Mouse (Mus musculus) embryonic stem cell, embryonic (primary cell): ENCODE results near the gene CN725425.

Source experiments
- CTCF ChIA-PET, 4 experiments: fragments of 300-600 bp in 2 of 4; fragments of 350-600 bp in 2 of 4; sonication (Branson Sonifier 250); formaldehyde crosslinking; loops; one replicate each; lab custom pipeline; 2022; ENCODE audit warnings: inconsistent platforms in 2 of 4; lab: Charles Lee
- POLR2A ChIA-PET, 4 experiments: fragments of 300-600 bp in 2 of 4; fragments of 350-600 bp in 2 of 4; sonication (Branson Sonifier 250); formaldehyde crosslinking; loops; one replicate each; lab custom pipeline; 2022; ENCODE audit warnings: antibody characterized with exemption in 4 of 4, inconsistent platforms in 1 of 4; lab: Charles Lee

The CN725425 gene

DNA sequence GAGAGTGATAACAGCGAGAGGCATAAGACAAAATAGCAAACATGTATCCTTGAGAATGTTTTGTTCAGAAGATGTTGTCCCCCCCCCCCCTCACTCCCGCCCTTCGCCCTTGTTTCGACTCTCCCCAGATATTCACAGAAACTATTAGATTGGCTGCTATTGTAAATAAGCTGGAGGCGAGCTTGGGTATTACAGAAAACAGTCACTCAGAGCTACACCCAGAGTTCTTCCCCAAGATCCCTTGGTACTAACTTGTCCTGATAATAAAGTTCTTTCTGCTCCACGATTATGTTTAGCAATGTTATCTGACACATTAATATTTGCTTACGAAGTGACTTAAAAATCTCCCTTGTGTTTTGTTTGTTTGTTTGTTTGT, 7.1 kb upstream of the CN725425 start:
- POLR2A ChIA-PET = interaction anchor here in 1 of 4 experiments (0.6 kb wide), 1 partner anchor 21 kb away, joined by 6 read pairs; no protein-coding TSS in a partner anchor
- CTCF ChIA-PET = interaction anchor here in 1 of 4 experiments (0.6 kb wide), 2 partner anchors 145 to 184 kb away, joined by 3 to 5 read pairs; no protein-coding TSS in a partner anchor

DNA sequence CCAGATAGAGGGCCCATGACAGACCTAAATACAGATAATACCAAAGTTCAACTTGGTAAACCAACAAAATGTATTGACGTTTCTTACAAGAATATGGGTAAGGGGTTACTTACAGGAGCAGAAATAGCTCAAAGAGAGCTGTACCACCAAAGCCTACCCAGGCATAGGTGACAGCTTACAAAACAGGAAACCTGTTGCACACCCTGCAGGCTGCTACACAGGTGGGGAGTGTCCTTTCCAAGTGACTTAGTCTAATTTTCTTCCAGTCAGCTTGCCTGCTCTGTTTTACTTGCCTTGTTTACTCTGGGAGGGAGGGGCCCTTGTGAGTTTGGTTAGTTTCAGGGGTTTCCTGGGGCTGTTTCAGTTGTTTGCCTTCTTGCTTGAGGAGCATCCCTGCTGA, 1.5 kb downstream of the CN725425 start:
- ChIA-PET CTCF (no interaction called here), POLR2A (no interaction called here)

DNA sequence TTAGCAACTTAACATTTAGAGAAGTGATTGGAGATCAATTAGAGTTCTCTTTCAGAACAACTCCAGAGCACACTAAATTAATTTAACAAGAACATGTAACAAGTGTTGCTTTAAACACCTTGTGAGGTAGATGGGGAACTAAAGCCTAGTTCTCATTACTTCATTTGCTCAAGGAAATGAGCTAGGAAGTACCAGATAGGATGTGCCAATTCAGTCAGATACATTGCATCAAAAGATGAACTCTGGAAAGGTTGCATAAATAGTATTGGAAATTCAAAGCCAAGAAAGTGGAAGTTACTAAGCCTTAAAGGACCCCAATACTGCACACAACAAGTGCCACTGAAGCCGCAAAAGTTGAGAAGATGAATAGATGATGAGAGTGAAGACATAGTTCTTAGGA, 3.2 kb downstream of the CN725425 start:
- ChIA-PET POLR2A (no interaction called here), CTCF (no interaction called here)

DNA sequence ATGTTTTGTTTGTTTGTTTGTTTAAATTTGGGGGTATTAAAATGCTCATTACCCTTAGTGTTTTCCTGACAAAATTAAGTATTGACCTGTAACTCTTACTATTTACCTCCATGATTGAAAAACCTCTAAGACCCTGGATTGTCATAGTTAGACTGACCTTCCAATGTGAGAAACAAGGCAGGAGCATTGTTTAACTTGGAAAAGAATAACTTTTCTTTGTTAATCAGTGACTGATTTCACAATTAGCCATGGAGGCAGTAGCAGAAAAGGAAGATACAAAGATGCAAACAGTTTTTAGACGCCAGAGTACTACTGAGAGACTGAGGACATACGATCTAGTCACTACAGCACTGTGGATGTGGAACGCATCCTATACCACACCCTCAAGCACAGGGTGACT, 4.2 kb downstream of the CN725425 start:
- CTCF ChIA-PET = no interaction called here
- POLR2A ChIA-PET = no interaction called here

DNA sequence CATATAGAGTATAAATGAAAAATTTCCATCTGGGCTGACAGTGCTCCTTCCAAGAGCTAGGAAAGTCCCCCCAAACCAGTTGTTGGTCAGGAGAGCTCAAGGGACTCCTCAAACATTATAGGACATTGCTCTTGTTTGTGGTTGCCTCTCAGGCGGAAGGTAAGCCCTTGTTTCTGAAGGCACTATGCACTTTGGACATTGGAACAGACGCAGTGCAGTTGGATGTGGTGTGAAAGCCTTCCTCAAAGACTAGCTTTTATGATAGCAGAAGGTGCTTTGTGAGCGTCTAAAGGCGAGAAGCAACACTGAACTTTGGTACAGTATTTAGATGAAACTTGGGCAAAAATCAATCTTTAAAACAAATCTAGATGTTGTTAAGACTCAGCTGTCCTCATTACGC, 7.2 kb downstream of the CN725425 start:
- CTCF ChIA-PET = no interaction called here
- POLR2A ChIA-PET = no interaction called here

DNA sequence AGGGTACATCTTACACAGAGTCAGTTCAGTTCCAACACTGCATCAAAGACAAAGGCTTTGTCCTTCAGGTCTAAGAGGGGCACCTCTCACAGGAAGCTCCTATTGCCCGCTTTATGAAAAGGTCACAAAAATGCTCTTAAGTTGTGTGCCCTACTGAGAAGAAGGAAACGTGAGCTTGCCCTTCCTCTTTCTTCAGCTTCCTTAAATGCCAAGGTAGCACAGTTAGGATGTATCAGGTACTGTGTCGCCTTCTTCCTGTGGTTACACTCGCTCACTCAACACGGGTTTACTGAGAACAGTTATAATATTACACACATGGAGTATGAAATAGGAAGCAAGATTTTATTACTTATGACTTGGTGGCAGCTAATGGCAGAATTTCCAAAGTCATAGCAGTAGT, 38.0 kb downstream of the CN725425 start:
- CTCF ChIA-PET = interaction anchor here in 1 of 4 experiments (0.6 kb wide), 1 partner anchor 15 kb away, joined by 6 read pairs; no protein-coding TSS in a partner anchor
- POLR2A ChIA-PET = no interaction called here

- ChIA-PET POLR2A (interaction anchor here in 1 of 4 experiments (0.7 kb wide), 1 partner anchor 32 kb away, joined by 3 read pairs; no protein-coding TSS in a partner anchor), CTCF (no interaction called here)
Measured at GRCm38 (mm10) chr15:91240683-91241335, 41.5 kb downstream of the CN725425 start.

GRCm38 (mm10) chr15:91250815-91251214, 51.5 kb downstream of the CN725425 start:
- ChIA-PET POLR2A (no interaction called here), CTCF (interaction anchor here in 2 of 4 experiments (0.6 to 1.4 kb wide), 4 partner anchors 40 to 324 kb away, joined by 3 to 9 read pairs (median 4); no protein-coding TSS in a partner anchor)

DNA sequence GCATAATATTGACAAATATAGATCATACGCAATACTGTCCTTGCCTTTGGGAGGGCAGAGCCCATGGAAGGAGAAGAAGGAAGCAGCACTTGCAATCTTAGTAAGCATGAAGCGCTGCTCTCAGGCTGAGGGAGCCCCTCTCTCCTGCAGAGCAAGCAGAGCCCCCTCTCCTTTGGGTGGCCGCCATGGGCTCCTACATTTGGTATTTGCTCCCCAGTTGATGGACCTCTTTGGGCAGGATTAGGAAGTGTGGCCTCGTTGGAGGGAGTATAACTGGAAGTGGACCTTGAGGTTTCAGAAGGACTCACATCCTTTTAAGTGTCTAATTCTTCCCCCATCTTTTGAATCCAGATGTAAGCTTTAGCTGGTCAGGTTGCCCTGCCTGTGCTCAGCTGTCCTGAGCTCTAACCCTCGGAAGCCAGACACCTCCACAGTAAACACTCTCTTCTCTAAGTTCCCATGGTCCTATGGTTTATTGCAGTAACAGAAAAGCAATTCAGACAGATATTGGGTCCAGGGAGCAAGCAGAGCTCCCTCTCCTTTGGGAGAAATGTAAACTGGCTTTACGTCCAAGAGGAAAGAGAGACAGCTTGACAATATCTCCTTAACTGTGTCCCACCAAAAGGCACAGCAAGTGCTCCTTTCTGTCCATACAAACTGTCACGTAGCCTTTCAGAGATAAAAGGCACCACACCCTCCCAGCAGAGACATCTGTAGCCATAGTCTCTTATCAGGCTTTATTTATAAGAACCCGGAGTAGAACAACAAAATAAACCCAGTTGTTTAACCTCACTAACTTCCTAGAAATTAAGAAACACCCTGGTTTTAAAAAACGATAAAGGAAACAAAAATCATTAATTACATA, 52.5 kb downstream of the CN725425 start:
- ChIA-PET POLR2A (interaction anchor here in 1 of 4 experiments (0.6 kb wide), 1 partner anchor 139 kb away, joined by 5 read pairs; no protein-coding TSS in a partner anchor), CTCF (interaction anchor here in 2 of 4 experiments (0.6 to 1.4 kb wide), 4 partner anchors 39 to 323 kb away, joined by 3 to 9 read pairs (median 4); no protein-coding TSS in a partner anchor)

GRCm38 (mm10) chr15:91252956-91253355, 53.7 kb downstream of the CN725425 start:
- ChIA-PET POLR2A (no interaction called here), CTCF (interaction anchor here (0.6 to 1.6 kb wide), 10 partner anchors 16 to 1986 kb away, joined by 3 to 8 read pairs (median 4); no protein-coding TSS in a partner anchor)

- ChIA-PET POLR2A (interaction anchor here in 1 of 4 experiments (0.6 kb wide), 2 partner anchors 459 to 1899 kb away, joined by 3 read pairs; no protein-coding TSS in a partner anchor), CTCF (no interaction called here)
Measured at GRCm38 (mm10) chr15:91255308-91255707, 56.0 kb downstream of the CN725425 start.

GRCm38 (mm10) chr15:91257140-91257539, 57.8 kb downstream of the CN725425 start:
- CTCF ChIA-PET = no interaction called here
- POLR2A ChIA-PET = no interaction called here

DNA sequence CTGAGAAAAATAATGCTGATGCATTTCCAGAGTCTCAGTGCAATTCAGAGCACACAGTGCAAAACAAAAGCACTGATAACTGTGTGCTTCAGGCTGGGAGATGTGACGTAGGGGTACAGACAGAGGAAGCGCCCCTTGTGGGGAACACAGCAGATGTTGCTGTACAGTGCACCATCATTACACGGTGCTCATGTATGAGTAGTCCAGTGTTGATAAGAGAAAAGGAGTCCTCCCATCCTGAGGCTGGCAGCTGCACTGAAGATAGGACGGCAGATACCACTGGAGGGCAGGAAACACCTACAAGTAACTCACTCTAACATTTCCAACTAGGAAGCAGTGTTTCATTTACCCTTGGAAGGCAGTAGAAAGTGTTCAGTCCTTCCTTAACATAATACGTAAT, 61.3 kb downstream of the CN725425 start:
- CTCF ChIA-PET = no interaction called here
- POLR2A ChIA-PET = no interaction called here

DNA sequence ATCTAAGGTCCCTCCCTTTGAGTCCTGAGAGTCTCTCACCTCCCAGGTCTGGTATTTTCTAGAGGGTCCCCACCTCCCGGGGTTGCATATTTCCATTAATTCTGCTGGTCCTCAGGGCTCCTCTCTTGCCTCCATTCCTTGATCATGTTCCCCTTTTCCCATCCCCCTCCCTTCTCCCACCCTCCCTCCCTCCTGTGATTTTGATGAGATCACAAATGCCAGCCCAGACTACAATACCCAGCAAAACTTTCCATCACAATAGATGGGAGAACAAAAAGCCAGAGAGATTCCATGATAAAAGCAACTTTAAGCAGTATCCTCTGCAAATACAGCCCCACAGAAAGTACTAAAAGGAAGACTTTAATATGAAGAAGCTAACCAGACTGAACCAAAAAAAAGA, 64.6 kb downstream of the CN725425 start:
- CTCF ChIA-PET = no interaction called here
- POLR2A ChIA-PET = interaction anchor here in 1 of 4 experiments (0.8 kb wide), 1 partner anchor 287 kb away, joined by 3 read pairs; no protein-coding TSS in a partner anchor

DNA sequence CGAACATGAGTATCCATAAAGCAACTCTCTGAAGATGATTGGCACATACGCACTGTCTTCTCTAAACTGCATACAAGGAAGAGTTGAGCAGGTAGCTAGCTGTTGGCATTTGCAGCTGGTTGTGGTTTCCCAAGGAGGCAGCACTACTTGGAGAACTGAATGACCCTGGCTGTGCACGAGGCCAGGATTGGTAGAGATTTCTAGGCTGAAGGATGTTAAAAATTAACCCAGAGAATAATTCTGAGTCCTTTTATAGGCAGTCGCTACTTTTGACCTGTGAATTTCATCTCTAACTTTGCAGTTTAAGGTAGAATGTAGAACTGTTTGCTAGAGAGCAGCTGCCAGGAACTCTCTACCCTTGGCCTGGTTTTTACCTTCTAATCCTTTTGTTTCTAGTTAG, 69.2 kb downstream of the CN725425 start:
- ChIA-PET POLR2A (no interaction called here), CTCF (no interaction called here)

- ChIA-PET POLR2A (interaction anchor here in 1 of 4 experiments (0.8 kb wide), 1 partner anchor 597 kb away, joined by 3 read pairs; the partner anchor contains the start of gene Cpne8), CTCF (no interaction called here)
Measured at GRCm38 (mm10) chr15:91275961-91276360, 76.7 kb downstream of the CN725425 start.

GRCm38 (mm10) chr15:91279571-91279970, 80.3 kb downstream of the CN725425 start:
- ChIA-PET CTCF (no interaction called here), POLR2A (no interaction called here)

GRCm38 (mm10) chr15:91281521-91281920, 82.2 kb downstream of the CN725425 start:
- ChIA-PET CTCF (no interaction called here), POLR2A (no interaction called here)

DNA sequence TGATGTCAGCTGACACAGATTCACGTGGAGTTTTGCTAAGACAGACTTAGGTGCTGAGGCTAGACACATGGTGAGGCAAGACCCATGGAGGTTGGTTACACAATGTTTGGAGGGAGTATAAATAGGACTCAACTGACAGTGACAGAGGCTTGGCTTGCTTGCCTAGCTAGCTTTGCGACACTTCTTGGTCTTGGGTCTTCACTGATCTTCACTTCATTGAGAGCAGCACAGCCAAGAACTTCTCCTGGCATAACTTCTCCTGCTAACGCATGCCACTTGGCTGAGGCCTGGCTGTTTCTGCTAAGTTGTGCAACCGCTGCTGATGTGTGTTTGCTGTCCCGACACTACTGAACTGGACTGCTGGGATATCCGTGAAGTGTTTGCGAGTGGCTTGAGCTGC, 83.5 kb downstream of the CN725425 start:
- ChIA-PET POLR2A (no interaction called here), CTCF (interaction anchor here in 1 of 4 experiments (0.7 kb wide), 1 partner anchor 24 kb away, joined by 8 read pairs; no protein-coding TSS in a partner anchor)

DNA sequence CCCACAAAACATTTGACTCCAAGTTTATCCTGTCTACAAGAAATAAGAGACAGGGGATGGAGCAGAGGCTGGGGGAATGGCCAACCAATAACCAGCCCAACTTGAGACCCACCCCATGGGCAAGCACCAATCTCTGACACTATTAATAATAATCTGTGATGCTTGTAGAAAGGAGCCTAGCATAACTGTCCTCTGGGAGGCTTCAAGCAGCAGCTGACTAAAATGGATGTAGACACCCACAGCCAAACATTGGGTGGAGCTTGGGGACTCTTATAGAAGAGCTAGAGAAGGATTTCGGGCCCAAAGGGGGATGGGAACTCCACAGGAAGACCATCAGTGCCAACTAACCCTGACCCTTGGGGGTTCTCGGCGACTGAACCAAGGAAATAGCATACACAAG, 84.1 kb downstream of the CN725425 start:
- POLR2A ChIA-PET = no interaction called here

More for the DNA sequence above, 84.1 kb downstream of the CN725425 start:
- CTCF ChIA-PET = no interaction called here
